Mouse (Mus musculus) liver (tissue): ENCODE results near the gene Zfp941.

Source experiments
- DNase-seq: peaks from one replicate; pipeline ENCODE4 v3.0.0-alpha.2; 2020; ENCODE audit warnings: mixed read lengths

Gene Zfp941

GRCm38 (mm10) chr7:140821653-140822329 lies at the start of gene Zfp941:
Gene Zfp941 (minus strand): TSS chr7:140822178.
- peak; percentile 39 for DNase-seq

- DNase-seq, result no peak
These were observed 42.8 kb upstream of the Zfp941 start for GRCm38 (mm10) chr7:140864761-140865160.

GRCm38 (mm10) chr7:140860728-140861127 lies 38.8 kb upstream of the Zfp941 start:
- no peak for DNase-seq

GRCm38 (mm10) chr7:140859997-140860396 lies 38.0 kb upstream of the Zfp941 start:
- DNase-seq, result no peak

GRCm38 (mm10) chr7:140858746-140859145 lies 36.8 kb upstream of the Zfp941 start:
- DNase-seq, result no peak

- DNase-seq, result no peak
These were observed 35.9 kb upstream of the Zfp941 start, which contains the start of gene Bet1l for GRCm38 (mm10) chr7:140857550-140858505. Gene Bet1l (minus strand): TSS chr7:140857577.

- DNase-seq, result peak; percentile 93
These were observed 35.0 kb upstream of the Zfp941 start, which contains the start of gene Ric8a for GRCm38 (mm10) chr7:140856785-140857549. Gene Ric8a (plus strand): TSS chr7:140856957.

- peak; percentile 88 for DNase-seq
These were observed 34.1 kb upstream of the Zfp941 start, which contains the start of gene Gm45785 for GRCm38 (mm10) chr7:140855860-140856784. Gene Gm45785 (minus strand): TSS chr7:140856331.

GRCm38 (mm10) chr7:140855181-140855580 lies 33.2 kb upstream of the Zfp941 start:
- no peak for DNase-seq

GRCm38 (mm10) chr7:140854483-140854882 lies 32.5 kb upstream of the Zfp941 start:
- no peak for DNase-seq

GRCm38 (mm10) chr7:140853386-140853785 lies 31.4 kb upstream of the Zfp941 start:
- peak; percentile 24 for DNase-seq

GRCm38 (mm10) chr7:140851916-140852315 lies 29.9 kb upstream of the Zfp941 start:
- DNase-seq, result no peak

GRCm38 (mm10) chr7:140848591-140848990 lies 26.6 kb upstream of the Zfp941 start:
- DNase-seq, result no peak

GRCm38 (mm10) chr7:140847755-140848580 lies 26.0 kb upstream of the Zfp941 start, which contains the start of gene Odf3:
Gene Odf3 (plus strand): TSS chr7:140847805.
- no peak for DNase-seq

- no peak for DNase-seq
These were observed 24.7 kb upstream of the Zfp941 start for GRCm38 (mm10) chr7:140846676-140847075.

- no peak for DNase-seq
These were observed 23.7 kb upstream of the Zfp941 start for GRCm38 (mm10) chr7:140845683-140846082.

GRCm38 (mm10) chr7:140844905-140845665 lies 23.1 kb upstream of the Zfp941 start, which contains the start of gene Scgb1c1:
Gene Scgb1c1 (plus strand): TSS chr7:140845547.
- peak; percentile 89 for DNase-seq

- no peak for DNase-seq
These were observed 21.8 kb upstream of the Zfp941 start for GRCm38 (mm10) chr7:140843806-140844205.
